Mouse (Mus musculus): ENCODE data around the gene Nppa. TPM values are rescaled to one million over a fixed set of nuclear protein-coding genes. Genes with fewer than 3 reads are reported as not detected.

The Nppa gene
- total and polyA plus RNA-seq, 3 experiments = 0.26 TPM; not detected in 2

DNA sequence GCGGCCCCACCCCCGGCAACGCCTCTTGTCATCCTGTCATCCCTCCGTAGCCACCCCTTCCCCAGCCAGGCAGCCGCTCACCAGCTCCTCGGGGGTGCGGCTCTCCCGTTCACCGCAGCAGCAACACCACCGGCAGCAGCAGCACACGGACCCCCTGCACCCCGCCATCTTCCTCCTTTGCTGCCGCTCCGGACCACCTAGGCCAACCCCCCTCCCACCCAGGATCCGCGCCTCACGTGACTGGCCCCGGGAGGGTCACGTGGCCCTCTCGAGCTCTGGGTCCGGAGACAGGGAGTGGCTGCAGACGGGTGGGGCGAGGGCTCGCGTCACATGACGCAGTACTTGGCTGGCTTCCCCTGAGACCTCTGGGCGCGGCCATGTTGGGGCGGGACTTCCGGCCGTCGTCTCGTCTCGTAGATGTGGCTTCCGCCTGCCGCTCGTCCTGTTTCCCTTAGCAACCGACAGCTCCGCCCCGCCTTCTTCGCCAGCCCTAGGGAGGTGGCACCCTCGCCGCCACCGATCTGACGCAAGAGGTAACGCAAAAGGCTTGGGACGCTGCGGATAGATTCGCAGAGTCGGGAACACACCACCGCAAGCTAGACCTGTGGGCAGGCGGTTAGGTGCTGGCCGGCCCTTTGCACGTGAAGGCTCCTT, 38.2 kb downstream of the Nppa start, which contains the start of the genes Clcn6 and Mthfr (continued):
- TF ChIP-seq E2F4 (IDR thresholded peaks at IDR 0.05; ENCODE audit: borderline replicate concordance, low read depth, low read length) (no peak), KAT2A (conservative IDR thresholded peaks at IDR 0.05; ENCODE audit: low read depth, low read length) (no peak; the same call in 1 of the 2 replicates), MYC (IDR thresholded peaks at IDR 0.05; ENCODE audit: low read depth, low read length) (0 out of 2 replicates have a peak, but pooled peaks have one; percentile 24), NRF1 (IDR thresholded peaks at IDR 0.05; ENCODE audit: insufficient read depth, low read depth, low read length, poor library complexity, severe bottlenecking) (0 out of 2 replicates have a peak, but pooled peaks have one; percentile 32), RCOR1 (IDR thresholded peaks at IDR 0.05; ENCODE audit: low read depth, low read length) (no peak), SMC3 (IDR thresholded peaks at IDR 0.05; ENCODE audit: low read depth, low read length) (no peak), USF2 (IDR thresholded peaks at IDR 0.05; ENCODE audit: borderline replicate concordance in 1 of 2, insufficient read depth in 1 of 2, low read depth in 1 of 2, low read length in 2 of 2) (peak; percentile 98 to 100), POLR2A (IDR thresholded peaks at IDR 0.05; ENCODE audit: control insufficient read depth in 1 of 2, insufficient read depth in 1 of 2, low read depth in 1 of 2, low read length in 2 of 2, poor library complexity in 1 of 2) (peak; percentile 46 to 81), ETS1 (IDR thresholded peaks at IDR 0.05; ENCODE audit: low read depth, low read length) (peak; percentile 70; the same call in 1 of the 2 replicates), JUND (IDR thresholded peaks at IDR 0.05; ENCODE audit: low read depth, low read length) (no peak), ZNF384 (IDR thresholded peaks at IDR 0.05; ENCODE audit: low read depth, low read length) (no peak), UBTF (IDR thresholded peaks at IDR 0.05; ENCODE audit: borderline replicate concordance, insufficient read depth, low read depth, low read length) (no peak), MYB (IDR thresholded peaks at IDR 0.05; ENCODE audit: low read depth, low read length) (no peak)

DNA sequence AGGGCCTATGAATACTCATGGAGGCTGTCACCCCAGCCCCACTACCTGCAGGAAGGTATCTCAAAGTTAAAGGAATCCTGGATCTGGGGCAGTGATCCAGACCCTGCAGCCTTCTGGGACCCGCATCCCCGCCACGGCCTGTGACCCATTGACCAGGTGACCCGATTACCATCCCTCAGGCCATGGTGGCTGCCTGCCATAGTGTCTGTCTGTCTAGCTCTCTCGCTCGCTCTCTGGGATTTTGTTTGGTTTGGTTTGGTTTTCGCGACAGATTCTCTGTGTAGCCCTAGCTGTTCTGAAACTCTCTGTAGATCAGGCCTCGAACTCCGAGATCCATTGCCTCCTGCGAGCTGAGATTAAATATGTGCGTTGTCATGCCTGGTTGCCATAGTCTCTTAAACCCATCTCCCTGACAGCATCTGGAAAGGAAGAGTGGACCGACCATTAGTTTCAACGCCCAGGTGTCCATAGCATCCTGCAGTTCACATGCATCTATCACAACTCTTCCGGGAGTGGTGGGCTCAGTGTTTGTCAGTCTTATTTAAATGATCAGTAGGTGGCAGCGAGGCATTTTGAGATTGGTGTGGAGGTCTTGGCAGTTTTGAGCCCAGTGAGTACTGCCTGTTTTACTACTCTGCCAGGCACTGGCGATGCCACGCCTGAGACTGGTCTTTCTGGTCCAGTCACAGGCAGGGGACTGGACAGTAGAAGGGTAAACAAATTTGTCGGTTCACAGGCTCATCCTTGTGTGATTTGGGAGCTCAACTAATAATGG, 38.9 kb downstream of the Nppa start:
- peak overlapping the region; percentile 80 to 82 for H3K4me3 ChIP-seq (ENCODE audit: control insufficient read depth in 1 of 2, insufficient read depth in 1 of 2, low read depth in 2 of 2, low read length in 2 of 2)
- peaks cover 11% of the 10 kb centered on the region for H3K79me2 ChIP-seq (ENCODE audit: control insufficient read depth, insufficient read depth, low read length, poor library complexity)
- no peaks in the 10 kb centered on the region for H3K9me3 ChIP-seq (replicated peaks; ENCODE audit: insufficient read depth, low read length)
- H3K27ac ChIP-seq (ENCODE audit: control insufficient read depth, low read depth, low read length) = peak overlapping the region; percentile 66
- H3K9ac ChIP-seq (ENCODE audit: control insufficient read depth, low read depth, low read length, poor library complexity, severe bottlenecking) = peak overlapping the region; percentile 81
- peaks cover 0 to 22% of the 10 kb centered on the region in 2 experiments; a peak in 3 of 4 replicates for H3K4me1 ChIP-seq (ENCODE audit: control insufficient read depth in 1 of 2, insufficient read depth in 2 of 2, low read length in 2 of 2)
- DNase-seq (ENCODE audit: low read depth, low spot score) = peak; percentile 61
- peaks cover 0 to 15% of the 10 kb centered on the region in 2 experiments; a peak in 2 of 4 replicates for H3K36me3 ChIP-seq (ENCODE audit: control insufficient read depth in 1 of 2, insufficient read depth in 2 of 2, low read length in 2 of 2)
- TF ChIP-seq NRF1 (IDR thresholded peaks at IDR 0.05; ENCODE audit: insufficient read depth, low read depth, low read length, poor library complexity, severe bottlenecking) = no peak
- no peak for TF ChIP-seq UBTF (IDR thresholded peaks at IDR 0.05; ENCODE audit: borderline replicate concordance, insufficient read depth, low read depth, low read length)
- TF ChIP-seq POLR2A (IDR thresholded peaks at IDR 0.05; ENCODE audit: control insufficient read depth in 1 of 2, insufficient read depth in 1 of 2, low read depth in 1 of 2, low read length in 2 of 2, poor library complexity in 1 of 2) = 0 out of 4 replicates have a peak, but pooled peaks of 1 of the 2 experiments have one; percentile 10
- TF ChIP-seq RCOR1 (IDR thresholded peaks at IDR 0.05; ENCODE audit: low read depth, low read length) = 0 out of 2 replicates have a peak, but pooled peaks have one; percentile 15
- no peaks in the 10 kb centered on the region for H3K27me3 ChIP-seq (ENCODE audit: control insufficient read depth in 1 of 2, insufficient read depth in 2 of 2, low read length in 2 of 2)
